Mouse (Mus musculus): ENCODE measurements at regions not wholly inside any gene's neighbourhood (a gene's known extent, or its start where the extent isn't known, plus 50 kb on each side); places are given as distances from the start of the nearest gene placed in this dataset.

GRCm38 (mm10) chrX:21293666-21294065 is 118.2 kb upstream of the Gm21876 start:
- DNase-seq, result no peak

- DNase-seq, result no peak
Observed at GRCm38 (mm10) chrX:21295460-21295859, 120.0 kb upstream of the Gm21876 start.

- no peak for DNase-seq
Observed at GRCm38 (mm10) chrX:21297349-21297748, 121.9 kb upstream of the Gm21876 start.

GRCm38 (mm10) chrX:21334499-21335032 is 149.8 kb upstream of the Agtr2 start:
- no peak for DNase-seq

- DNase-seq, result no peak
Observed at GRCm38 (mm10) chrX:21344397-21344796, 139.9 kb upstream of the Agtr2 start.

- DNase-seq, result no peak
Observed at GRCm38 (mm10) chrX:21350503-21350902, 133.8 kb upstream of the Agtr2 start.

GRCm38 (mm10) chrX:21352350-21352749 is 132.0 kb upstream of the Agtr2 start:
- DNase-seq, result no peak

- peak; percentile 43 for DNase-seq
Observed at GRCm38 (mm10) chrX:21360771-21361667, 123.3 kb upstream of the Agtr2 start.

- DNase-seq, result no peak
Observed at GRCm38 (mm10) chrX:21385221-21385620, 99.1 kb upstream of the Agtr2 start.

- DNase-seq, result no peak
Observed at GRCm38 (mm10) chrX:21389992-21390391, 94.4 kb upstream of the Agtr2 start.

GRCm38 (mm10) chrX:21393212-21393611 is 91.1 kb upstream of the Agtr2 start:
- no peak for DNase-seq

- DNase-seq, result peak; percentile 4
Observed at GRCm38 (mm10) chrX:21424797-21425196, 59.5 kb upstream of the Agtr2 start.

- no peak for DNase-seq
Observed at GRCm38 (mm10) chrX:21428081-21428480, 56.3 kb upstream of the Agtr2 start.

GRCm38 (mm10) chrX:21433501-21433900 is 50.8 kb upstream of the Agtr2 start:
- DNase-seq, result no peak
